Mouse (Mus musculus) CH12F3 (cell line): ENCODE measurements around the gene Ccdc127.

Experiments
- in situ Hi-C: fragments of 300-500 bp; cut with MboI; formaldehyde crosslinking; loops from 2 replicates; pipeline ENCODE4 v1.14.3; 2020; ENCODE audit warnings: low sequenced_read_pairs

Ccdc127 gene

DNA sequence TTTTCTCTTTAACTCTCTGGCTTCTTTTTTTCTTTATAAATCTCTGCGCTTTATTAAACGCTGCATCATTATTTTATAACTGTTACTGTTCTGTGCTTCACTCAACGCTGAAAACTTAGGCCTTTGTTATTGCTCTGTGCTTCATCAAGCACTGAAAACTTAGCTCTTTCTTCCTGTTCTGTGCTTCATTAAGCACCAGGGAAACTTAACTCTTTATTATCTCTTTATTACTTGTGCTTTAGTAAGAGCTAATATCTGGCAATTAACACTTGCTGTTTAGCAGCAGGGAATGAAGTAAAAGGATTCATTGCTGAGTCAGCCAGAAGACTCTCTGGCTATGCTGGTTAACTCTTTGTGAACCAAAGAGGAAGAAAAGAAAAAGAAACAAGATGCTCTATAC is 32.2 kb downstream of the Ccdc127 start:
- in situ Hi-C loops = no loop called here

DNA sequence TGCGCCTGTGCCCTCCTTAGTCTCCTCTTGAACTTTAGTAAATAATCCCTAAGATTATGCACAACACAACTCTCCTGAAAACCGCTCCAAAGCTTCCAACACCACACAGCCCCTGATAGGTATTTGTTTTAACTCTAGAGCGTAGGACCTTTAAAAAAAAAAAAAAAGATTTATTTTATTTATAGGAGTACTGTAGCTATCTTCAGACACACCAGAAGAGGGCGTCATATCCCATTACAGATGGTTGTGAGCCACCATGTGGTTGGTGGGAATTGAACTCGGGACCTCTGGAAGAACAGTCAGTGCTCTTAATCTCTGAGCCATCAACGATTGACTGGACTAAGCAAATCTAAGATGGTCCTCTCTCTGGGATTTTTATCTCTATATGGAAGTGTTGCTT is 39.6 kb downstream of the Ccdc127 start:
- in situ Hi-C loops = no loop called here

- in situ Hi-C loops = no loop called here
Measured at GRCm38 (mm10) chr13:74390371-74390990, 40.4 kb downstream of the Ccdc127 start, which contains the start of gene Zfp72. Gene Zfp72 (minus strand): TSS chr13:74390836.

DNA sequence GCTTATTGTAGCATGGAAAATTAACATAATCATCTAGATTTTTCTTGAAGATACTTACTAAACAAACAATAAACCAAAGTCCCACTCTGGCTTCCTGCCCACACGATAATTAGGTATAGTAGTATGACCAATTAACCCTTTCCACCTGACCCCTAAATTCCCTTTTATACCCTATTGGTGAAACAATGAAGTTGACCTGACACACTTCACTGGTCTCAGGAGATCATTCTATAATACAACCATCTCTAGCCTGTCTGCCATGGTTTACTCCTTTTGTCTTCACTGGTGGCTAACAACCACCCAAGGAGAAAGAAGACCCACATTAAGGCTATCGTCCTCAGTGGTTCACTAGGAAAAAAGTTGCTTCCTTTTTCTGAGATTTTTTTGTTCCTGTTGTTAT is 41.0 kb downstream of the Ccdc127 start:
- in situ Hi-C loops = no loop called here

GRCm38 (mm10) chr13:74399298-74399839 is 49.3 kb downstream of the Ccdc127 start, which contains the start of gene Ftl1-ps1:
Gene Ftl1-ps1 (plus strand): TSS chr13:74399694.
- in situ Hi-C loops = no loop called here
